Mouse (Mus musculus) adrenal gland, postnatal 14 days (tissue): ENCODE data around the gene Jaml. TPM values are rescaled to one million over a fixed set of nuclear protein-coding genes. Genes with fewer than 3 reads are reported as not detected.
"Not testable (repeated sequence)": the region's sequence is repeated elsewhere in the genome, so short reads cannot be mapped to it uniquely, and the experiment has no call there.

Experiments
- DNase-seq: peaks from one replicate; pipeline ENCODE4 v3.0.0; 2021; ENCODE audit warnings: mixed read lengths
- long read RNA-seq, 2 experiments: library from polyadenylated mRNA; stranded (forward); transcript quantifications; one replicate each; pipeline ENCODE4 v2.0.0; 2021
- total RNA-seq: library from RNA; stranded (reverse); gene quantifications from 2 replicates; pipeline ENCODE4 v1.2.3, GENCODE M21; 2021

Jaml gene
- total RNA-seq = 1.0 and 3.4 TPM in 2 replicates
- long read RNA-seq, experiment 1 = 0 reads
- long read RNA-seq, experiment 2, partial matches to known transcripts = 0 of 2 reads
- long read RNA-seq, experiment 2, other reads (novel, unspliced or antisense) = 1 of 2 reads

DNA sequence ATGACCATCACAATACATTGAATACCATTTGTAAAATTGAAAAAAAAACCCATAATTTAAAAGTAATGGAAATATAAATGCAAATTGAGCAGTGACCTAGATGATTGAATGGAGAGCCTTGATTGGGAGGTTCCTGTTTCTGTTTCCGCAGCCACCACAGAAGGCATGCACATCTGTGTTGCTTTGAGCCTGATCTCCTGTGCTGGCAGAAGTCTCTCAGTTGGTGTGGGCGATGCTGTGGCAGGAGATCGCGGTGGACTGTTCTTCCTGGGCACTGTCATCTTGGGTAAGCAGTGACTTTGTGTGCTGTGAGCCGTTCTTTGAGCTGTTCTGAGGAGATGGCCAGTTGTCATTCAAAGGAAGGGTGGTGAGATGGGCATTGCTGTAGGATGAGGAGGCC, at the start of gene Jaml:
Gene Jaml (plus strand): TSS at position 173 of the 400 bp plus-strand sequence.
- no peak for DNase-seq

DNA sequence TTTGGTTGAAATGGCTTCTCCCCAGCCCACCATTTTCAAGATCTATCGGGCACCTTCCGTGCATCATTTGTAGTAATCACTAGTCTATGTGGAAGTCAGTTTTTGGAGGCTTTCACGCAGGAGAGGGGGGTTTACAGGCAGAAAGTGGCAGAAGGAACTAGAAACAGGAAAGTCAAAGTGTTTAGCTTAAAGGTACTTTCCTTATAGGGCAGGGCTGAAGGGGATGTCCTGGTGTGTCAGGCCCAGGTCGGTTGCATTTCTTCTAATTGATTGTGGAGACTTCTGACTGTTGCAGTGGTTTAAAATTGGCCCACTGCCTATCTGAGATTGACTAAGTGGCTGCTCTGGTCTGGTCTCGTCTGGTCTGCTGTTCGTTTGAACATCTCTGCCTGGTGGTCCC, 48.6 kb upstream of the Jaml start:
- DNase-seq = no peak

DNA sequence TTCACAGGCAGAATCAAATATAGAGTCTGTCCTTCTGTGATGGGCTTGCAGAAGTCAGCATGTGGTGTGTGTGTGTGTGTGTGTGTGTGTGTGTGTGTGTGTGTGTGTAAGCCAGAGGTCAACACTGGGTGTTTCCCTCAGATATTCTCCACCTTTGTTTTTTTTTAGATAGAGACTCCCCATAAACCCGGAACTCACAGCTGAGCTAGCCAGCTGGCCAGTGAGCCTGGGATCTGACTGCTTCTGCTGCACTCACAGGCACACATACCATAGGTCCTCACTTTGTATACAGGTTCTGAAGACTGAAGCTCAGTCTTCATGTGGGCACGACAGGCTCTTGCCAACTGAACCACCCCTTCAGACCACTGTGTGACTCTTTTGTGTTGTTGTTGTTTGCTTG, 46.7 kb upstream of the Jaml start:
- DNase-seq = no peak

DNA sequence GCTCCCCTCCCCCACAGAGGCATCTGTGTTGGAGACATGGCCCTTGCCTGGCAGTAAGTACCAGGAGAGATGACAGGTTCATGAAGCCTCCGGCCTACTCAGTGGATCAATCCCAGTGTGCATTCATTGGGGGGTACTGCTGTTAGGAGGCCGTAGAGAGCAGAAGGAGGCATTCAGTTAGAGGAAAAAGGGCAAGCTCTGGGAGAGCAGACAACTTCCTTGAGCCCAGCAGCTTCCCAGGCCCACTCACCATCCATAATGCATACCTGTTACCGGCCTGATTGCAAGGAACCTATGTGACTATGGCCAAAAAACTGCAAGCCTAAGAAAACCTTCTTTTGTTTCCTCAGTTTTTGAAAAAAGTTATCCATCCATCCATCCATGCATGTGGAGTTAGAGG, 44.5 kb upstream of the Jaml start:
- DNase-seq = no peak

DNA sequence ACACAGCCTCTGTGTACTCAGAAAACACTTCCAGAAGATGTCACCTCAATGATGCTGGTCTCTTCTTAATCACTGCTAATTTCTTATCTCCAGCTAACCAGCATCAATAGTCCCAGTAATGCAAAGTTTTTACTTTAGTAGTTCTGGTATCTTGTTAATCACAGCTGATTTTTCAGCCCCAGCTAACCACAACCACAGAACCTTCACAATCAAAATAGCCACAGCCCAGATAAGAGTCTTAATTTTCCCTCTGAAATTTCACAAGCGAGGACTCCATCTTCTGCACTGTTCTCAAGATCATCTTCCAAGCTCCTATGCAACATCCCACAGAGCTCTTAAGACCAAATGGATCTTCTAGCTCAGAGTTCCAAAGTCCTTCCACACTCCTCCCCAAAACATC, 41.2 kb upstream of the Jaml start:
- DNase-seq = not testable (repeated sequence)

DNA sequence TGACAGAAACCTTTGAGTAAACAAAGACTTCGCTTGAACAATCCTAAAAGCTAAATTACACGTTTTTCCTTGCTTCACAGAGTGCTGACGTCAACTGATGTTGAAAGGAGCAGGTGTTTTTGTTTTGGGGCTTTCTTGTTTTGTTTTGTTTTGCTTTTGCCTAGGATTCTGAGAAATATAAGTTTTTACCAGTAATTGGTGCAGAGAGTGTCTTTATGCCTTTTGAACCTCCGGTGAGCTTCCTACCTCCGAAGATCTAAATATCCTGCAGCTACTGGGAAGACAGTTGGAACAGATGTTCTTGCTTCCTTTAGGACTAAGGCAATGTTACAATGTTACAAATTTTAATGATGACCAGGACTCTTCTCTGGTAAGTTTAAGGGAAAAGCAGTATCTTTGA, 39.5 kb upstream of the Jaml start, which contains the start of gene Mpzl2:
Gene Mpzl2 (plus strand): TSS at position 301 of the 400 bp plus-strand sequence.
- no peak for DNase-seq

DNA sequence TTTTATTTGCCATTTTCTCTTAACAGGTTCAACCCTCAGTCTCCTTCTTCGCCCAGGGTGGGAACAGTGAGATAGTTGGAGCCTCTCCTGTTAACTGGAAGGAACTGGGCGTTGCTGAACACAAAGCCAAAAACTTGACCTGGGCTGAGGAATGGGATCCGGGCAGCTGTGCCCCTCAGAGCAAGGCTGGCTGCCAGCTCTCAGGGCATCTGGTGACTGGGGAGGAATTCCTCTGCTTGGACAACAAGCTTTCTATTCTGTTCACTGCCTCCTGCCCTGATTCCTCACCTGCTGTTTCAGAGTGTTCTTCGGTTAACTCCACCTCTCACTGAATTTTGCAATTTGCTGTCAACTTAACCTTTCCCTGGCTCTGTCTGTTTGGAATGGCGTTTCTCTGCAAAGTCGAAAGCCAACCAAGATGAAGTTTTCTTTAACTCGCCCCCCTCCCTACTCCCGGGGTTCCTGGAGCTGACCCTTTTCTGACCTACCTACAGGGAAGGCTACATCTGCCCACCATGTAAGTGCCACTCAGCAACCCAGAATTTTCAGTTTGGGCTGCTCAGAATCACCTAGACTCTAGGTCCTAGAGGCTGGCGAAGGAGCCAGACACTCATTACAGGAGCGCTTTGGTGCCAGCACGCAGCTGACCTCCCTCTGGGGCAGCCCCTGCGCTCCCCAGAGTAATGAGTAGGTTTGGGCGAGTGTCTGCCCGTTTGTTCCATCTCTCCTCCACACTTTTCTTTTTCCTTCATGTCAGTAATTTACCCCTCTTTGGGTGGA, 38.7 kb upstream of the Jaml start:
- DNase-seq = peak; percentile 53

DNA sequence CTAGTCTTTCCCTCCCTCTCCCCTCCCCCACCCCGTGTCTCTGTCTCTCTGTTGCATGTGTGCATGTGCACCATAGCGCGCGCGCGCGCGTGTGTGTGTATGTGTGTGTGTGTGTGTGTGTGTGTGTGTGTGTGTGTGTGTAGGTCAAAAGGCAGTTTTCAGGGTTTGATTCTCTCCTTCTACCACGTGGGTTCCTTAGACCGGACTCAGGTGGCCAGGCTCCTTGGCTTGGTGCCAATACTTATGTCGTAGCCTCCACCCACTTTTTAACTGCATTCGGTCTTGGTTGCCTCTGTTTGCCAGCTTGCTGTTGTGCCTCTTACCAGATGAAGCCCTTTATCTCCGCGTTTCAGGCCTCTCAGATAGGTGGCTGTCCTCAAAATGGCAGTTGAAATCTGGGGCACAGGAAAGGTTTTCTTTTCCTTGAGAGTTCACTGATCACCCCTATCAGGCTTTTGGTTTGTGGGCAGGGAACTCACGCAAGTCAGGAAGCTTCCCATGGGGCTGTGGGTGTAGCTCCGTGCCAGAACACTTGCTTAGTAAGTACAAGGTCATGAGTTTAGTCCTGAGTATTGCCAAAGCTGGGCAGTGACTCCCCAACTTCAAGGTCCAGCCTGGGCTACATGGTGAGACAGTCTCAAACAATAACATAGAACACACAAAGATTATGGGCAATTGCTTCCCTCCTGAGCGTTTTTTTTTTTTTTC, 37.7 kb upstream of the Jaml start:
- peak; percentile 63 for DNase-seq

DNA sequence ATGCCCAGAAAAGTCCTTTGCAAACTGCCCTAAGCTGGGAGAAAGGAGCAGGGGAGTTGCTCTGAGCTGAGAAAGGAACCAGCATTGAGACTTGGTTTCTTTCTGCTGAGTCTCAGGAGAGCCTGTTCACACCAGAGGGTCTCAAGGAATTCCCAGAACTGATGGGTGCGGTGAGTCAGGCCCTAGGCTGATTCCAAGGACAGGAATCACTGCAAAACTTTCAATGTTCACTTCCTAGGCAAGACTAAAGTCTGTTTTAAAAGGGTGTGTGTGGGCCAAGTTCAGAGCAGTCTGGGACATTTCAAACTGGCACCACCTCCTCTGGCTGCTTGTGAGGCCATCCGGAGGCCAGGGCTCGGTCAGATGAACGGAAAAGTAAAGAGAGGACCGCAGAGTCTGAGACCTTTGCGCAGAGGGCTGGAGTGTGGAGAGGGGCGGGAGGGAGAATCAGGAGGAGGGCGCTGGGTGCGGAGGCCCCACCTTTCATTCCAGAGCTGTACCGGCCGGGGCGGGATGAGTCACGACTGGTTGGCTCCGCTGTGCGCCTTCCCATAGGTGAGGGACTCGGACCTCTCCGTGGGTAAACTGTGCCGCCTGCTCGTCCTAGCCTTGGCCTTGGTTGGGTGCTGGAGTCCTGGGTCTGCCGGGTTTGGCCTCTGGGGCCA, 36.8 kb upstream of the Jaml start:
- DNase-seq = peak; percentile 71

DNA sequence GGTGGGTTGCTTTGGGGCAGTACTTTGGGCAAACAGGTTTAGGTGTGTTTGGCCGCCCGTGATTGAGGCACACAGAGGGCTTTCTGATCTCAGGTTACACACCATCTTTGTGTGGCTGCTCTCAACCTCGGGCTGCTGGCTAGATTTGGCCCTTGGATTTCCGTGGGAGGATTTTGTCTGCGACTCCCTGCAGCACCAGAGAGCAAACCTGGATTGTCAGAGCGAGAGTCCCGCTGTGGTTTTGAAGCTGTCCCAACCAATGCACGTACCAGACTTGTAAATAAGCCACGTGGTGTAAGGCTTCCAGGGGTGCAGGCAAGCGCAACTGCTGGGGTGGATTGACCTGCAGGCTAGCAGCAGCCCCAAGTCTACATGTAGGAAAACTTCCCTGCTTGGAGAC, 36.0 kb upstream of the Jaml start:
- peak; percentile 32 for DNase-seq

DNA sequence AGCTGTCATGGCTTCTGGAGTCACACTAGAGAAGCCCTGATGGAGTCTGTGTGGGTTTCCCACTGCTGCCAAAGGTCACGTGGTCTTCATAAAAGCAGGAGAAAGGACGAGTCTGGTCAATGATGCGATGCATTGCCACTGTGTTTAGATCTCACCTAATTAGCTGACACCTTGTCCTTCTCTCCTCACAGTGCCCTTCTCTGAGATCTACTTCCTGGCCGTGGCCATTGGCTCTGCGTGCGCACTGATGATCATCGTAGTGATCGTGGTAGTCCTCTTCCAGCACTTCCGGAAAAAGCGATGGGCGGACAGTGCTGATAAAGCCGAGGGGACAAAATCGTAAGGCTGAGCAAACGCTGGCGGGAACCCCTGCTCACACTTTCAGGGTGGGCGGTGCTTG, 32.0 kb upstream of the Jaml start:
- DNase-seq = no peak

DNA sequence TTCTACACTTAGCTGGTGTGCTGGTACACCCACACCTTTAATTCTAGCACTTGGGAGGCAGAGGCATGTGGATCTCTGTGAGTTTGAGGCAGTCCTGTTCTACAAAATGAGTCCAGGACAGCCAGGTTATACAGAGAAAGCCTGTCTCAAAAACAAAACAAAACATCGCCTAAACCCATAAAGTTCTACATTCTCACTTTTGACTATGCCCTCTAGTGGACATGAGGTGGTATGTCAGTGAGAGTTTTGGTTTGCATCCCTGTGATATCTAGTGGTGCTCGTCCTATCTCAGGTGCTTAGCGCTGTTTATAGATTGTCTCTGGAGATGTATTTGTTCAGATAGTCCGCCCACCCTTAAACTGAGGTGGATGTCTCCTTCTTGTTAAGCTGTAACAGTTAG, 30.5 kb upstream of the Jaml start:
- DNase-seq = peak; percentile 11

DNA sequence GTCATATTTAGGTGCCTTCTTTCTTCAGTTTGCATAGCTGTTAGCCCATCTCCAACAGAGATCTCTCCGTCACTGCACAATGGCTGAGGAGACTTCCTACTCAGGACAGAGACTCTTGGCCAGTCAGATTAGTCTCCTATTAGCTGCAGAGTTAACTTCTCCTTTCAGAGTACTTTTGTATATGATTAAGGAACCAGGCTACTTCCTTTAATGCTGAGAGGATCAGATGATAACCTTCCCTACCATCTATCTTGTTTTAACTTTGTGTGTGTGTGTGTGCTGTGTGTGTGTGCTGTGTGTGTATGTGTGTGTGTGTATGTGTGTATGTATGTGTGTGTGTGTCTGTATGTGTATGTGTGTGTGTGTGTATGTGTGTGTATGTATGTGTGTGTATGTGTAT, 29.3 kb upstream of the Jaml start:
- DNase-seq = no peak

DNA sequence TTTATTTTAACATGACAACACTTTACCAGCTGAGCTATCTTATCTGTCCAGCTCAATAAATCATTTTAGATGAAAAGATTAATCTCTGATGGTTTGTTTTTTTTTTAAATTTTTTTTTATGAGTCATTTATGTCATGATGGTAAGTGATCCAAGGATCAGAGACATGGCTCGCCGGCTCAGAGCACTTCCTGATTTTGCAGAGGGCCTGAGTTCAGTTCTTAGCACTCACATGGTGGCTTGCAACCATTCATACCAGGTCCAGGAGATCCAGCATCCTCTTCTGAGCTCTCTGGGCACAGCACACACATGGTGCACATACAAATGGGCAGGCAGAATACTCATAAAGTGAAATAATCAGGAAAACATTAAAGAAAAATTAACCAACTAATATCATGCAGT, 28.7 kb upstream of the Jaml start:
- DNase-seq = no peak

DNA sequence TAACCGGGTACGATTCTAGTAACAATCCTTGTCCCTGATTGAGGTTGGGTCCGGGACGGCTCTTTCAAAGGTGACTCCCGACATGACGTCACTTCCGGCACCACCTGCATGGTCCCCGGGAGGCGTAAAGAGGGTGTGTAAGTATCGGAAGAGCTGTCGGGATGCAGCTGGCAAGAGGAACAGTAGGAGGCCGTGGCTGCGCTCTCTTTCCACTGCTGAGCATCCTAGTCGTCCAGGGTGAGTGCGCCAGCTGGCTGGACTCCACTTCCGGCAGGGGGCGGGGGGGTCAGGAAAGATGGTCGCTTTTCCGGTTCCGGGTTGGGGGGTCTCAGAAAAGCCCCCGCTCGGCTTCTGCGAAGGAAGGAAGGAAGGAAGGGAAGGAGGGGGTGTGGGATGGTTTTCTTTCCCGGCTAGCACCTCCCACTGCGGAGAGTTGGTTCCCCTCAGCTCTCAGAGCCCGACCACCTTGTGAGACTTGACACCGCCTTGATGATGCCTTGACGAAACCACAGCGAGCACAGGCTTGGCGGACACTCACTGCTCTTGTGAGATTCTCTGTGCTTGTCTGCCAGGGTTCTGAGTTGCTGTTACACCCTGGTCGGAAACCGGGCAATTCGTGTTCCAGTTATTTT, 23.8 kb upstream of the Jaml start, which contains the start of gene Mpzl3:
Gene Mpzl3 (plus strand): TSS at position 105 of the 632 bp plus-strand sequence.
- peak; percentile 92 for DNase-seq

DNA sequence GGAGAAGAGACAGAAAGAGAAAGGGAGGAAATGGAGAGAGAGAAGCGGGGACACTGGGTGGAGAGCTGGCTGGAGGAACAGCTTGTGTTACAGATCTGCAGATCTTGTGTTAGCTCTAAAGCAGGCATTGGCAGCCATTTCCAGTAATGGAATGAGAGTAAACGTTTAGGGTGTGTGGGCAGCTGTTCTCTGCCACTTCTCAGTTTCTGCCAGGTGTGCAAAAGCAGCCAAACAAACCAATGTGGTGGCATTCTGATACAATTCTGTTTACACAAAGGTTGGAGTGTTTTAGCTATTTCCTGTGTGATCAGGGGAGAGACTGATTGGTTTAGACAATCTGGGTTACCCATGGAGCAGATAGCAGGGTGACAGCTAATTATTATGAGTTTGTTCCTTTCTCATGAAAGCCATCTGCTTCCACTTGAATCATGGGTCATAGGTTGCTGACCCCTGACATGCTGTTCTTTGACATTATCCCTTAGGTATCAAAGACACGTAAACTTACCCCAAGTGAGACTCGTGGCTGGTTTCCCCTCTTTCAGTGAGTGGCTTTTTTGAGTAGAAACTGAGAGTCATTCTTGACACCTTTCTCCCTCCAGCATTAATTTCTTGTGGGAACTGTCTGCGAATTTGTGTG, 20.6 kb upstream of the Jaml start:
- DNase-seq = no peak

DNA sequence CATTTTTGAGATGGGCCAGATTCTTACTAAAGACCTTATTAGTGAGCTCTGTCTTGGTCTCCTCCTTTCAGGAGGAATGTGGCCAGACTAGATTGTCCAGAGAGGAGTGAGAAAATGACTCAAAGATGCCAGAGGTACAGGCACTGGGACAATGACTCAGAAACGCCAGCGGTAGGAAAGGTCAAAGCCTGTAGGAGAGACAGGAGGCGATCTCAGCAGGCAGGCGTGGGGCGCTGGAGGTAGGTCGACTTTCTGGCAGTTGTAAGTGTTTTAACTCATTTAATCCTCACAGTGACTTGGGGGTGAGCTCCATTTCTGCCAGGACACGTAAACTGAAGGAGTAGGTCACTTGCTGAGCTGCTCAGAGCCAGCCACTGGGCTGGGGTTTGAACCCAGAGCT, 18.8 kb upstream of the Jaml start:
- DNase-seq = peak; percentile 35

DNA sequence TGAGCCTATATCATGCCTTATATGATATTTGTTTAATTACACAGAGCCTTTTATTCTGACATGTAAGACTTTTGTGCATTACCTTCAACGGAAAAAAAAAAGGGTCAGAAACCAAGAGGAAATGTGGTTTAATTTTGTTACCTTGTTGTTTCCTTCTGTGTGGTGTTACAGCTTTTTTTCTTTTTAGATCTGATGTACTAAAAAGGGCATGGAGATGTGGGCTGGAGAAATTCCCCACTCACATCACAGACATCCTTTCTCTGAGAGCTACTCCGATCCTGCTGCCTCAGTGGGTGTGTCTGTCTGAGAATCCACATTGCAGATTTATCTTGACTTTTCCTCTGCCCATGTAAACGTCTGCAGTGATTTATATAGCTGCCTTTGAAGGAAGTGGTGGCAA, 16.3 kb upstream of the Jaml start:
- DNase-seq = no peak

DNA sequence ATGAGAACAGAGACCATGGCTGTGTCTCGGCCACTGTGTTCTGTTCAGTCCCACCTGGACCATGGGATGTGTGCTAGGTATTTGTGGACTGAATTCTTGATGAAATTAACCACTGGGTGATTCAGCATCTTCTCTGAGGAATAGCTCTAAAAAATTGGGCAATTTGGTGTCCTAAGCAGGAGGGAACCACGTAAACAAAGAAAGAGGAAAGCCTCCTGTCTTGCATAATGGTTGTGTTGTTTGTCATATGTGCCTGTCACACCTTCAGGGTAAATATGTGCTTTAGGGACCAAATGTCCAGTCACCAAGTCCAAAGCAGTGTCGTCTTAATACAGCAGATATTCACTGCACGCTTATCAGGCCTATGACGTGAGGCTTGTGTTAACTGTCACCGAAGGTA, 14.6 kb upstream of the Jaml start:
- no peak for DNase-seq

DNA sequence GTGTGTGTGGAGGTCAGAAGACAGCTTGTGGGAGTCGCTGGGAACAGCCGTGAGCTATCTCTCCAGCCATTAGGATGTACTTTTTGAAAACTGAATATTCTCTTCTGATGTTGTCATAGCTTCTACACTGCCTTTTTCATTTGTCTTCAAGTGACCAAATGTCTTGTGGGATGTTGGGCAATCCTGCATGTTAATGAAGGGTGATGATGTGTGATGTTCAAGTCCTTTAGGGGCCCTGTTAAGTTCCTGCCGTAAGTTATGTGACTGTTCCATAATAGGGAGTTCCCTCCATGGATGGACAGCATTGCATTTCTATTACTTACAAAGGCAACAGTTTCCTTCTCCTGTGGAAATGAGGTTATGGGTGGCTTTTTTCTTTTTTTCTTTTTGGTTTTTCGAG, 12.2 kb upstream of the Jaml start:
- DNase-seq = no peak

DNA sequence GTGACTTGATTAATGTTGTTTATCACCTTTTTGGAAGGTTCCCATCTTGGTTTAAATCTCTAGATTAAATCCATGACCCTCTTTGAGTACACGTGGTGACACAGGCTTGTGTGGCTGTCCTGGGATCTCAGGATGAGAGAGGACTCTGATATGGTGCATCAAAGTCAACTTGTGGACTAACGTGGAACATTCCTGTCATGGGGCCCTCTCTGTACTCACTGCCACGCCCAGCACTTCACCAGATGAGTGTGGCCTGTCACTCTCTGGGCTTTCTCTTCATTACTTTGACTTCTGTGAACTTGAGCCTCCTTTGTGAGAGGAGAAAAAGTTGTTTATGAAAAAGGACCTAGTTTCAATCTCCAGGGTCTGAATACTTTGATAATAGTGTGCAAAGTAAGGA, 7.2 kb upstream of the Jaml start:
- no peak for DNase-seq

DNA sequence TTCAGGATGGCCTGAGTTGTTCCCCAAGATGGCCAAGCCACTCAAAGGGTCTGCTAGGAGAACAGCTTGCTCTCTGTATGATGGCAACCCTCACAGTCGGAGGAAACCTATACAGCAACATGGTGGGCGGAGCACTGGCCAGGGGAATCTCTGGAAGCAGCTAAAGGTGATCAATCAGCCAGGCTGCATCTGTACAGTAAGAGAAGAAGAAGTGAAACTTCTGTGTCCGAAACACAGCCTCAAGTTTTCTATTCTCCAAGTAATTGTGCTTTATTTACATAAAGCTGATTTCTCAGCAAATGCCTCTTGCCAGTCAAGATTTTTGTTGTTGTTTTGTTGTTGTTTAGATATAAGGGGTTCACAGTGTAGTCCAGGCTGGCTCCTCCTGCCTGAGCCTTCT, 1.1 kb upstream of the Jaml start:
- no peak for DNase-seq
